Mouse (Mus musculus) retina, adult 2 months (tissue): ENCODE measurements at regions not wholly inside any gene's neighbourhood (a gene's known extent, or its start where the extent isn't known, plus 50 kb on each side); places are given as distances from the start of the nearest gene placed in this dataset.

ENCODE experiments used
- DNase-seq: peaks from one replicate; pipeline ENCODE4 v3.0.0-alpha.2; 2012; ENCODE audit warnings: low read depth, low spot score

DNA sequence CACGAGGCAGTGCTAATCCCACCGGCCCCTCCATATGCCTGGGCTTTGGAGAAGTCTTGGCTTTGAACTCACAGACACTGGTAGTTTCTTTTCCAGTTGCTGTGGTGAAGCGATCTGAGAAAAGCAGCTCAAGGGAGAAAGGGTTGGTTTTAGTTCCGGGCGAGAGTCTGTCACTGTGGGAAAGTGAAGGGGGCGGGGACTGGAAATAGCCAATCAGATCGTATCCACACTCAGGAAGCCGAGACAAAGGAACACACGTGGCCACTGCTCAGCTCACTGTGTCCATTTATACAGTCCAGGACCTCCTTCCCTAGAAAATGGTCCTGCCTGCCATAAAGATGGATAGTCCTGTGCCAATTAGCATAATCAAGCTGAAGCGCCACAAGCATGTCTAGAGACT, 57.2 kb upstream of the Tgfbr2 start:
- DNase-seq: no peak

DNA sequence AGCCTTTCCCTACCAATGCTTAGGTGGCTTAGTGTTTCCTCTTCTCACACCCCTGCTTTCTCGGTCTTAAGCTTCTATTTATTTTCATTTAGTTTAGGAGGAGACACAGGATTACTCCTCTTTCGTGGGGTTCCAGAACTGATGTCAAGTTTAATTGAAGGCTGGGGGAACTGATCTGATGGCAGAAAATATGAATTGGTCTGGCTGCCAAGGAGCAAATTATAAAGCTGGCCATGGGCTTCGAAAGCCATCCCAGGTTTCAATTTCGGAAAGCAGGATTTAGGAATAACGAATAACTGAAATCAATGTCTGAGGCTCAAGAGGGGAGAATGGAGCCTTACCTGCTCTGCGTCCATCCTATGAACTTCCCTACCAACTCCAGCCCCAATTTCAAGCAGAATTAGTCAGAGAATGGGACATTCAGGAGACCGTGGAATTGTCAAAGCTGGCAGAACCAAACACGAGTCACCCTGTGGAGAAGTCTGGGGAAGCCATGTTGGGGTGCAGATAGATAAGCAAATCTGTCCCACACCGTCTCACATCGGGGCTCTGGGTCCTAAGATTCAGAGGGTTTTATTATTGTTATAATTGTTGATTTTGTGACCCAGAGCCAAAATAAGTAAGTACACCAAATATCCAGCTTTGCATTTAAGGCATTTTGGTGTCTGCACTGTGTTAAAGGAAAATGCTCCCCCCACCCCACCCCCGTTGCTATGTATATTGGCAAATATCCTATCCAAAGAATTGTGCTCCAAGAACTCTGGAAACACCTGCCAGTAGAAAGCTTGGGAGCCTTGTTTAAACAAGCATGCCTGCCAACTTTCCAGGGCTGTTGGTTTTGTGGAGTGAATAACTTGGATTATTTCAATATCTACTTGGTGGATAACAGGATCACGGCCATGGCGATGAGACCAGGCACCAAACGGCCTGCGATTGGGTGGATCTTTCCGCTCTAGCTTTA, 56.5 kb upstream of the Tgfbr2 start:
- DNase-seq: no peak

DNA sequence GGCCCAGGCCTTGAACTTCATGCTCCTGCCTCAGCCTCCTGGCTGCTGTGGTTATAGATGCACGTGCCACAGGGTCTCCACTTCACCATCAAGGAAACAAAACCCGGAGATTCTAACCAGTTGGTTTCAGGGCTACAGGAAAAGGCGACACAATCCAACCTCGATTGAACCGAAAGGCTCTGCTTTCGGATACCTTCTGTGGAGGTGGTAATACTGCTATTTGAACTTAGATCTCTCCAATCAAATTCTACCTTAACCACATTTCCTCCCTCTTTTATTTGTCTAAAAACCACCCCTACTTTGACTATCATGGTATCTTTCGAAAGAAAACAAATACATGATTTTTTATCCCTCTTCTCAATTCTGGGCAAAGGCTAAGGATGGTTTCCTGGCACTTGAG, 55.2 kb upstream of the Tgfbr2 start:
- DNase-seq: no peak

DNA sequence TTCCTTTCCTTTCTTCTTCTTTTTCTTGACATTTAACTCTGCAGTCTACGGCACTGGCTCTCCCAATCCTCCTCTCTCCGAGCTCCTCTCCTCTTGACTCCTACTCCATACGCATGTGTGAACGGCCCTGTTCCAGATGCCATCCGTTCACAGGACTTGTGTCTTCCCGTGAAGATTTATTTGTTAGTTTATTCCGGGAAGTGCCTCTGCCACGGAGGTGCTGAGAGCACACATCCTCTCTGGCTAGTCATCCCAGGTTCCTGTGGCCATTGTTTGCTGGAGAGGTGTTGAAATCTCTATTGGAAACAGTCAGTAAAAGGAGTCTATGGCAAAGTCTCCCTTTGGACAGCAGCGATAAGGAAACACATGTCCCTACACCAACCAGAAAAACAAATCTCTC, 53.3 kb upstream of the Tgfbr2 start:
- DNase-seq: no peak

DNA sequence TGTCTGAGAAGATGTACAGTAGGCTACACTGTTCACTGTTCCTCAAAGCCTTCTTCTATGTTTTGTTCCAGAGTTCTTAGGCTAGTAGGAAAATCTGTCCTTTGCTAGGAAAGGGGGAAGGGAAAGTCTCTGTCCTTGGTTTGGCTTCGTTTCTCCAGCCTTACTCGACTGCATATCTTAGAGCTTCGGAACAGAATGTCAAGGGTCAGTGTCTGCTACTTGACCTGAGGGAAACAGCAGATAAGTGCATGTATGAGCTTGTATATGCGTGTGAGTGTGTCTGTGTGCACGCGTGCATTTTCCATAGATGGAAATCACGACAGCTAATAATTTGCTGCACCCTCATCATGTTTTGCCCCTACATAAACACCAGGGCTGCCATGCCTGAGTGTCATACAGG, 52.6 kb upstream of the Tgfbr2 start:
- DNase-seq: no peak
